Mouse (Mus musculus) left cerebral cortex, adult 8-10 months (tissue): ENCODE measurements at regions not wholly inside any gene's neighbourhood (a gene's known extent, or its start where the extent isn't known, plus 50 kb on each side); places are given as distances from the start of the nearest gene placed in this dataset.

Source experiments
- DNase-seq, 2 experiments: peaks; one replicate each; pipeline ENCODE4 v3.0.0; 2022; ENCODE audit warnings: low spot score in 2 of 2

DNA sequence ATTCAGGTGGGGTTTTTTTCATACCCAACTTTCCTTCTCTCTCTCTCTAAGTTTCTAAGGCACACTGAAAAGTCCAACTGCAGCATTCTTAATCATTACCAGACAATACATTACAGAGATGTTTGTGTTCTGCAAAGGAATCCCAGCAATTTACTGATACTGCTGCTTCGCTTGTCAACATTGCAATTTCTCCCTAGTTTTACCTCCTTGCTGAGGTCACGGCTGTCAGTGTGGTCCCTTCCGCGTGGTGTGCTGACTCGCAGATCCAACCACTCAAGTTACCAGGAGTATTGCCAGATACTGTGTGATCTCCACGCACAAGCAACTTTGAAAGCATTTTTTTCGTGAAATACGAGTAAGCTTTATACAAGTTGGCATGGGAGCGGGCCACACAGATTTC is 144.9 kb upstream of the Dab2 start:
- no peak for DNase-seq

DNA sequence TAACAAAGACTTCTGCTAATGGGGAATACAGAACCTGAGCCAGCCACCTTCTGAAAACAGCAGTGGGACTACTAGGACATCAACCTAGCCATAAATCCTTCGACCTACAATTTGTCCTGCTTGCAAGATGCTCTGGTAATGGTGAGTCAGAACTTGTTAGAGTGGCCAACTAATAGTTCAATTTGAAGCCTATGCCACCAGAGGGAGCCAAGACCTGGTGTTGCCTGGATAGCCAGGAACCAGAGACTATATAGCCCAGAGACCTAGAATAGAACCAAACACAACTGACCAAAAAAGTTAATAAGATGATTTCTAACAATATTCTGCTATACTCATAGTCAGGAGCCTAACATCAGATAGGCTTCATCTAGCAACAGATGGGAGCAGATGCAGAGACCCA is 119.3 kb upstream of the Dab2 start:
- DNase-seq: no peak

DNA sequence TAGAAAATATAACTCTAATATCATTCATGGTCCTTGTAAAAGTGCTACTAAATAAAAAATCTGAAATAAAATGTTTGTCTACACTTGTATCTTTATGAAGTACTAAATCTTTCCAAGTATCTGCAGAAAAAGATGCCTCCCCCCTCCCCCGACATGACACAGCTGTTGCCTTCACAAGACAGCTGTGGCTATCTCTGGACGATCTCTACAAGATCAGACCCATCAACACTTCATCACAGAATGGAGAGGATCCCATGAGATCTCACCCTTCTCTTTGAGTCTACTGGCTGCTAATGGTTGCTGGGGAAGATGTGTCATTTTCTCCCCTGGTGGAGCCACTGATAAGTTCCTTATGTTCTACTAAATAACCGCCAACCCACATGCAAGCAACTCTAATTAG is 116.0 kb upstream of the Dab2 start:
- DNase-seq: no peak

DNA sequence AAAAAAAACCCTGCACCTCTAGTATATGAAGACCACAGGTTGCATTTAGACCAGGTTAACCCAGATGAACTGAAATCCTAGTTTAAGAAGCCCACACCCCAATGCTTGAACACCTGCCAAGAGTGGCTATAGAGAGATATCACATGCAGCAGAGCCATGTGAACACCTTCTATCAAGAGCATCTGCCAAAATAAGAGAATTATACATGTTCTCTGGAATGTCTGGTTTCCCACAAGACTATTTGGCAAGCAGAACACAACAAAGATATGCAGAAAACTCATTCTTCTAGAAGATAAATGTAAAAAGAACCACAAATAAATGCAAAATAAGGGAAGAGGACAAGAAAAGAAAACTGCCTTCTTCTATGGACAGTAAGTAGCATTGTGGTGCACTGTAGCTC is 107.7 kb upstream of the Dab2 start:
- DNase-seq: no peak

DNA sequence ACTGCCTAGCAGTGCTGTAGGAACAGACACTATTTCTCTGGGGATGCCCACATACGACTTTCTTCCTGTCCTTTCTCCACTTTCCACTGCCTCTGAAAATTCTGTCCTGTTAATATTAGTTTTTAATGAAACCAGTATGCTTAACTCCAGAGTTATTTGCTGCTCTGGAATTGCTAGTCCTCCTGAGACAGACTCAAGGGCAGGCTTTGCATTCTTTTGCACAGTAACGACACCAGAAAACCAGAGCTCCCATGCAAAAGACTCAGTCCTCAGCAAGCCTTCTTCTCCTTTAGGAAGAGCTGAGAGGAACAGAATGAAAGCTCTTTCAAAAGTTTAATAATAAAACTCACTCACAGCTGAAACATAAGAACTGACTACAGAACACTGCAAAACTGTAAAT is 92.3 kb upstream of the Dab2 start:
- DNase-seq: no peak

DNA sequence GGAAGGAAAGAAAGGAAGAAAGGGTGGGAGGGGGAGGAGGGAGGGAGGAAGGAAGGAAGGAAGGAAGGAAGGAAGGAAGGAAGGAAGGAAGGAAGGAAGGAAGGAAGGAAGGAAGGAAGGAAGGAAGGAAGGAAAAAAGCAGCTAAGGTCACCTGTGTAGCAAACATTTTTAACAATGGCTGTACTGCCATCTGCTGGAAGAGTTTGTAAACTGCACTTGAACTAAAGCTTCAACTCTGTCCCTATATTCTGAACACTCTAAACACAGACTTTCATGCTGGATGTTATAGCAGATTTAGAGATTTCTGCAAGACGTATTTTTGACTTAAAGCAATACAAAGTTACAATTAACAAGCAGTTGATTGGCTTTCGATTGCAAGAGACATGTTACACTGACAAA is 90.3 kb upstream of the Dab2 start:
- DNase-seq: peak in 1 of 2 experiments; percentile 8

DNA sequence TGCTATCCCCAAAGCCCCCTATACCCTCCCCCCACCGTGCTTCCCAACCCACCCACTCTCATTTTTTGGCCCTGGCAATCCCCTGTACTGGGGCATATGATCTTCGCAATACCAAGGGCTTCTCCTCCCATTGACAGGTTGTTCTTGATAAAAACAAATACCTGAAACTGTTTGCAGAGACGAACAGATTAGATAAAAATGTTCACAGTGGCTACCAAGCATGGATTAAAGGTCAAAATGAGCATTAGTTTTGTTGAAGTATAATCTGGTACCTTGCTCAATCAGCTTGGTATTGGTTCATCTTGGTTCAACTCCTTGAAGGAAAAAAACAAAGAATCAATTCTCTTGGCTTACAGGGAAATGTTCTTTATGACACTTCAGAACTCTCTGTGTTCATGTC is 81.5 kb upstream of the Dab2 start:
- no peak for DNase-seq

DNA sequence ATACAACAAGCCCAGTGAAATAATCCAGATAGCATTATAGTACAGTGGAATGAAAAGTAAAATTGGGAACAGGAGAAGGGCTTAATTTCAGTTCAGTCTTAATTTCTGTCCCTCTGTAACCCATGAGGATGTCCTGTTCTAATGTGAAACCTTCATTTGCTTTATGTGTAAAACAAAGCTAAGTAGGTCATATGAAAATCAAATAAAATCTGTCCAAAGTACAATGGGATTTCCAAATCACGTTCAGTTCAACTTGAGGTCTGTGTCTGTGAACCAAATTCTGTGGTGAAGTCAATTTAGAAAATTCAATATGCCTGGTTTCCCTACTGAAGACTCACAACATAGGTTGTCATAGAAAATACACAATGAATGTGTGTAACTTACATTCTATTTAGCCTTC is 74.4 kb upstream of the Dab2 start:
- DNase-seq: no peak

DNA sequence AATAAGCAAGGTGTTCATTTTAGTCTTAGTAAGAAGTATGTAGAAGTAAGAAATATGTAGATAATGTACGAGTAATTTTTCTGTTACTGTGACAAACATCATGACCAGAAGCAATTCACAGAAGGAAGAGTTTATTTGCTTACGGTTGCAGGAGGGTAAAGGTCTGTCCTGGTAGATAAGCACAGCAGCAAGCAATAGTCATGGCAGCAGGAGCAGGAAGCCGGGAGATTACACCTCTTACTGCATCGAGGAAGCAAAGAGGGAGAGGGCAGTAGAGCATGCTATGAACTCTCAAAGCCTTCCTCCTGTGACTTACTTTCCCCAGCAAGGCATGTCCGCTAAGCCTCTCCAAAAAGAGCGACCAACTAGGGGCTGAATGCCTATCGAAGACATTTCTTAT is 69.0 kb upstream of the Dab2 start:
- DNase-seq: no peak

DNA sequence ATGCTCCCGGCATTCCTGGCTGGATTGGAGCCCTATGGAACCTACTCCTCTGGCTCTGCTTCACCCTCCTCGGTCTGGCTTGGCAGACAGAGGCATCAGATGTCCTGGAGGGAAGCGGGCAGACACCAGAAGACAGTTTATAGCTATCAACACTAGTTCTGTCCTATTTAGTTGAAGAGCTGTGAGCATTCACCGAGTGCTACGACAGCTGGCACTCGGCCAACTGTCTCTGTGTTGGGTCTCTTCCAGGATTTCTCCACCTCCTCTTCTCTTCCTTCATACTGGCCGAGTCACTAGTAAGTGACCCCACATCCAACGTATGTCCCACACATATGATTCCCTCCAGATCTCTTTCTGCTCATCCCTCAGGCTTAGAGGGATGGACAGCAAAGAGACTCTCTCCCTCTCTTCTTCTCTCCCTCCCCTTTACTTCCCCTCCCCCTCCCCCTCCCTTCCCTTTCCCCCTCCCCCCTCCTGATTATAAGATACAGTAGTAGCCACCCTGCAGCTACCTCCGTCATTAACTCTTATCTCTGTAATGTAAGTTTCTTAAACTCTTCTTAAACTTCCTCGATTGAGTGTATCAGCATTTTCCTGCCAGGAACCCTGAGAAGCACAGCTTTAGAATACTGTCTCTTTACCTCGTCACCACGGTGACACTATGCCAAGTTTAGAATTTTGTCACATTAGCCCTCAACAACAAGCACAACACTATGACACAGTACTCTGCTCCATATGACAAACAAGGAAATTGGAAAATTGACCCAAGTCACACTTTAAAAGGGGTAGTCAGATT is 68.1 kb upstream of the Dab2 start:
- no peak for DNase-seq

DNA sequence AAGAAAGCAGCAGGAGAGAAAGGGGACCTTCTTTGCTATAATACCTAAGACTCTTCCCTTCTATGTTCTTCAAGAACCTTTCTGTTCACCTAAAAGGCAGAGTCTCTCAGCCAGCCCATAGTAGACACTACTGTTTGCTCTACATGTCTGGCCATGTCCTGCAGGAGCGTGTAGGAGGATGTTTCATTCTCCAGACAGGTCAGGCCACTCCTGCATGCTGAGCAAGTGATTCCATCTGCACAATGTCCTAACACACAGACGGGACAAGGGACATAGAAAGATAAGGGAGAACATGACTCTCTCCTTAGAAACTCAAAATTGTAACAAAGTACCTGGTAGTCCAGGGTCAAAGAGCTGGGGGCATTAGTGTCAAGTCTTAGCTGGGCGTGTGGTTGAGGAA is 66.0 kb upstream of the Dab2 start:
- no peak for DNase-seq

DNA sequence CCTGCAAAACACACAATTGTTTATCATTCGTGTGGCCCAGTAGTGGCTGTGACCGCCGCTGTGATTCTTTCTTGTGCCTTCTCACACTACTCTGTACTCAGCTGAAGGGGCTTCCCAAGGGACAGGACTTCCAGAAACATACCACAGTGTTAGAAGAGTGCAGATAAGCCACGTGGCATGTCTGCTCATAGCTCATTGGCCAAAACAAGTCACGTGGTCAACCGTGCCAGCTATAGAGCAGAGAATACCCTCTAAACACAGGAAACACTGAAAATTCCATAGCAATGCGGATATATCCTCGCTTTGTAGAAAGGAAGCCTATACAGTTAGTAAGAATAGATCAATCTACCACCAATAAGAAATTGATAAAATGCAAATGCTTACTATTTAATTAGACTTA is 63.0 kb upstream of the Dab2 start:
- no peak for DNase-seq

DNA sequence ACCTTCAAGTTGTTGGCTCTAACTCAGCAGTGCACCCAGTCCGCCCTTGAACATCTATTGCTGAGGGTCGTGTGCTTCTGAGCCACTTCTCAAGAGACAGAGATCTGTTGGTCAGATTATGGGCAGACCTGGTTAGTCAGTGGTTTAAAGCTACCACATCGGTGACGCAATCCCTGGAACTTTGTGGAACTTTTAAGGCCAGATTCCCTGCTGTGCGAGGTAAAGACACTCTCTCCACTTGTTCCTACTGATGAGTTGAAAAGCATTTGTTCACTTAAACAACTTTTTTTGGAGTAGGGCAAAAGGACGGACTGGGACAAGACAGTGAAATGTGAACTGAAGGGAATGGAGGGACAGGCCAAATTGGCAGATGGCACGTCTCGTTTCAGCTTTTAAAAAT is 61.9 kb upstream of the Dab2 start:
- no peak for DNase-seq

DNA sequence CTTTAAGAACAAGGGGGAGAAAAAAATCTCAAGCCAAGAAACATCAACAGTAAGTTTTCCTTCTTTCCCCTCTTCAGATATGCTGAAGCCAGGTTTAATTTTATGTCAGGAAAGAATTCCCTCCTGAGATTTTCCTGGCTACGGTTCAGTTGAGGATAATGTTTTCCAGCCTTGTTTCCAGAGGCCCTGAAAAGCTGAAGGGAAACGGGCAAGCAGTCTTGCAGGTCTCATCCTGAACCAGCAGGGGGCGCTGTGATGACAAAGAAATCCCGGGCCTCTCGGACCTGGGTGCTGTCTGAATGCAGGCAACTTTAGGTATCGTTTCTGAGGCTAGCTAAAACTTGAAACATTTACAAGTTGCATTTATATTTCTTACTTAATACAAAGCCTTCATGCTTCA is 61.5 kb upstream of the Dab2 start:
- peak; percentile 24 to 54 for DNase-seq

DNA sequence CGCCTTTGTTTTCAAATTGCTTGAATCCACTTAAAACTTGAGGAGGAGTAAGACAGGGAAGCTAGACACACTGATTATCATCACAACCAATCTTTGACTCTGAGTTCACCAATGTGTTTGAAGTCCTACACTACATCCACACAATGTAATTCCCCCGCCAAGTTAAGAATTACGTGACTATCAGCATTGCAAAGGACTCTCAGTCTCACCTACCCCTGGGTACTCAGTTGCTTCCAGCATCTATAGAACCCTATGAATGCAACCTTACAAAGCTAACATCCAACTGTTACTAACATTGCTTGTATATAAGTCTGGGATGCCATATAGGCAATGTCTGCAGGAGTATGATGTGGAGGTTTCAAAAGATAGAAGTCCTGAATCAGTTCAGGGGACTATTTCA is 60.8 kb upstream of the Dab2 start:
- DNase-seq: no peak

DNA sequence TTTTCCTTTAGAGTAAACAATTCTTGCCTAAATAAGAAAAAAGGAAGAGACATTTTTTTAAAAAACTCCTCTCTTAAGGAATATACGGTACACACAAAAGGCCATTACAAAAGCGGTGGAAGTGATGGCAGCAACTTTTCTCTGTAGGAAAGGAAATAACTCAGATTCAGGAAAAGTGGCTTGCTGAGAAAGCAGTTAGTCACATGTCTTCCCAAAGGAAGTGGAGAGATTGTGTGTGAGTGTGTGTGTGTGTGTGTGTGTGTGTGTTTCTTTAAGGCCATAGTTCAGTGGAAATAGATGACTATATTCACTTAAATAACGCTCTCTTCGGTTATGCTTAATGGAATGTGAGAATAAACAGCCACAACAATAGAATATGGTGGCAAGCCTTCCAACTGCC is 57.5 kb upstream of the Dab2 start:
- DNase-seq: no peak

DNA sequence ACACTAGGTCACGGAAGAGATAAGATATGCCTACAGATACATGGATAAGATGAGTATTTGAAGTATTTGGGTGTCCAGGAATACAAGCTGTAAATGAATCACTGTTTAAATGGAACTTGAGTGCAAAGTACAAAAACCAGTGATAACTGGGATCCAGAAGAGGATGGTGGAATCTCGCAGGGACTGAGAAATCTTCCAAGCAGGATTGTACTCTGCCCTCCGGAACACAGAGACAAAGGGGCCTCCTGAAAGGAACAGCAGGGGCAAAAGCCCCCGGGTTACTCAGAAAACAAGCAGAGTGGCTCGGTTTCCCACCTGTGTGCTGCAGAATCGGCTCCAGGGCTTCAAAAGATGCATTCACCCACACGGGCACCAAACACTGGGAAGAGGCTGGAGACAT is 55.2 kb upstream of the Dab2 start:
- DNase-seq: no peak

DNA sequence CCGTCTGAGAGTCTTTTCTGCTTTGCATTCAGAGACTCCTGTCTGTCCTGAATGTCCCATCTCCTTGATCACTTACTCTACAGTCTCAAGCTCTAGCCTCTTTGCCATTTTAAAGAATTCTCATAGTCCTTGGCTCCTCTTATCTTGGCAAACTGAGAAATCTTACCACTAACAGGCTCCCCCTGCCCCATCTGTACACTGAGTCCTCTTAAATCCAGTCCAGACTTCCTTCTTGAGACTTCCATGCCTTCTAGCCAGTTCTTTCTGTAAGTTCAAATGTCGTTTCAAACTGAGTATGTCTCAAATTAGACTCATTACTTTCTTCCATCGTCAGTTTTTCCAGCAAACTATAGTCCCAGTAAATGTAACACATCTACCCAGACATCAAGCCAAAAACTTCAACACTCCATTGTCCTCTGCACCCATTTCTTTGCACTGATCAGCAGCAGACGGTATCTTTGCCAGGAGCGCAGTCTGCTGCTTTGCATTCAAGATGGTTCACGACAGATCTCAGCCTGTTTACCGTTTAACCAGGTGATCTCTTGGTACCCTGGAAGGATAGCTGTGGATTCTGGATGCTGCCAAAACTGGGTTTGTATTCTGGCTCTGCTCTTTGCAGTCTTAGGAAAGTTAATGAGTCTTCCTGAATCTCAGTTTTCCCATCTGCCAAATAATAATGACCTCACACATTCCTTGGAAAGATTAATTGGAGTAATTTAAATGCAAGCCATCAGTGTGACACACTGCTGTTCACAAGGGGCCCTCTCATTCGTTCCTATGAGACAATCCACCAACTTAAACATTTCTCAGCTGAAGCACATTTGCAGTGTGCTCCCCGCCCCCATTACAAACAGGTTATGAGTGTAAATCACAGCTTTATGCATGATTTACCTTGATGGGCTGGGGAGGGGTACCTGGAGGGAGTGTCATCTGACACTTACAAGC is 53.4 kb upstream of the Dab2 start:
- no peak for DNase-seq

DNA sequence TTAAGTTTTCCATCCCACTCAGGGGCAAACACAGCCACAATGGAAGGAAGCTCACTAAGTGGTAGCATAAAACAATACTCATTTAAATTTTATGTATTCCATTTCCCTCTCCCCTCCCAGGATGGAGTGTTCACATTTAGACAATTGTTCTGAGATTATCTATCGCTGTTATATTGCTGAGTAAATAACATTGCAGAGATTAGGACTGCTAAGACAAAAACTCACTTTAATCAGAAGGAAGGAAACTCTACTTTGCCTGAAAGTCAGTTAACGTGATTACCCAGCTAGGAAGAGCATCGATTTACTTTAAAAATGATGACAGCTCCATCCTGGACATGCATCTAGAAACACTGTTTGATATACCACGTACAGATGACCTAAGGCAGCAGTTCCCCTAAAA is 51.1 kb upstream of the Dab2 start:
- no peak for DNase-seq
